Mouse (Mus musculus): ENCODE data around the gene Mast4. TPM values are rescaled to one million over a fixed set of nuclear protein-coding genes. Genes with fewer than 3 reads are reported as not detected.

Mast4 gene
- polyA plus RNA-seq, 1 experiment from 2014 or later: 32.2 TPM

GRCm38 (mm10) chr13:102949756-102950155, 384.5 kb downstream of the Mast4 start:
- ATAC-seq (ENCODE audit: low FRiP score): no peak
- Histone ChIP-seq H3K4me3 (replicated peaks; ENCODE audit: low read length) (no peak overlapping the region), H3K4me2 (replicated peaks) (no peak overlapping the region), H3K4me1 (replicated peaks; ENCODE audit: control insufficient read depth, insufficient read depth, low read length) (peaks cover 13% of the 10 kb centered on the region; the same call in 1 of the 2 replicates), H3K9ac (no peak overlapping the region), H3K36me3 (replicated peaks; ENCODE audit: control insufficient read depth, insufficient read depth) (no peaks in the 10 kb centered on the region), H3K27me3 (ENCODE audit: control insufficient read depth, insufficient read depth, low read length) (0 out of 2 replicates have a peak, but pooled peaks cover 4% of the 10 kb centered on the region), H3K27ac (no peak overlapping the region), H3K9me3 (ENCODE audit: control insufficient read depth, low read length) (no peaks in the 10 kb centered on the region)
- no peak for DNase-seq (ENCODE audit: low spot score)
- 40% methylated on average over 7 of the region's 7 CpGs for WGBS

GRCm38 (mm10) chr13:102948966-102949365, 385.3 kb downstream of the Mast4 start:
- Histone ChIP-seq H3K27me3 (ENCODE audit: control insufficient read depth, insufficient read depth, low read length) (0 out of 2 replicates have a peak, but pooled peaks cover 4% of the 10 kb centered on the region), H3K4me3 (replicated peaks; ENCODE audit: low read length) (no peak overlapping the region), H3K4me1 (replicated peaks; ENCODE audit: control insufficient read depth, insufficient read depth, low read length) (peaks cover 13% of the 10 kb centered on the region; the same call in 1 of the 2 replicates), H3K9ac (no peak overlapping the region), H3K27ac (no peak overlapping the region), H3K4me2 (replicated peaks) (no peak overlapping the region), H3K9me3 (ENCODE audit: control insufficient read depth, low read length) (no peaks in the 10 kb centered on the region), H3K36me3 (replicated peaks; ENCODE audit: control insufficient read depth, insufficient read depth) (no peaks in the 10 kb centered on the region)
- WGBS: 90% methylated on average over 3 of the region's 3 CpGs
- DNase-seq (ENCODE audit: low spot score) (no peak), ATAC-seq (ENCODE audit: low FRiP score) (no peak)

- Histone ChIP-seq H3K4me2 (replicated peaks) (no peak overlapping the region), H3K9ac (no peak overlapping the region), H3K27ac (no peak overlapping the region), H3K4me3 (replicated peaks; ENCODE audit: low read length) (no peak overlapping the region), H3K9me3 (ENCODE audit: control insufficient read depth, low read length) (no peaks in the 10 kb centered on the region), H3K36me3 (replicated peaks; ENCODE audit: control insufficient read depth, insufficient read depth) (no peaks in the 10 kb centered on the region), H3K27me3 (ENCODE audit: control insufficient read depth, insufficient read depth, low read length) (0 out of 2 replicates have a peak, but pooled peaks cover 4% of the 10 kb centered on the region), H3K4me1 (replicated peaks; ENCODE audit: control insufficient read depth, insufficient read depth, low read length) (peaks cover 11% of the 10 kb centered on the region; the same call in 1 of the 2 replicates)
- ATAC-seq (ENCODE audit: low FRiP score) (no peak), DNase-seq (ENCODE audit: low spot score) (no peak)
- WGBS: 71% methylated on average over 2 of the region's 2 CpGs
Measured at GRCm38 (mm10) chr13:102947546-102947945, 386.8 kb downstream of the Mast4 start.

- peak; percentile 65; the same call in 1 of the 2 replicates for ATAC-seq (ENCODE audit: low FRiP score)
- peak overlapping the region; percentile 22; the same call in 1 of the 2 replicates for H3K4me2 ChIP-seq (replicated peaks)
- no peak overlapping the region for H3K27ac ChIP-seq
Measured at GRCm38 (mm10) chr13:102946024-102946821, 388.1 kb downstream of the Mast4 start.

GRCm38 (mm10) chr13:102945450-102945849, 388.8 kb downstream of the Mast4 start:
- Histone ChIP-seq H3K9me3 (ENCODE audit: control insufficient read depth, low read length) (no peaks in the 10 kb centered on the region), H3K27ac (no peak overlapping the region), H3K27me3 (ENCODE audit: control insufficient read depth, insufficient read depth, low read length) (0 out of 2 replicates have a peak, but pooled peaks cover 4% of the 10 kb centered on the region), H3K4me2 (replicated peaks) (no peak overlapping the region), H3K4me1 (replicated peaks; ENCODE audit: control insufficient read depth, insufficient read depth, low read length) (peaks cover 11% of the 10 kb centered on the region; the same call in 1 of the 2 replicates), H3K36me3 (replicated peaks; ENCODE audit: control insufficient read depth, insufficient read depth) (no peaks in the 10 kb centered on the region), H3K9ac (no peak overlapping the region), H3K4me3 (replicated peaks; ENCODE audit: low read length) (no peak overlapping the region)
- no peak for ATAC-seq (ENCODE audit: low FRiP score)
- no peak for DNase-seq (ENCODE audit: low spot score)
- WGBS: 85% methylated on average over 7 of the region's 7 CpGs

More at GRCm38 (mm10) chr13:102946024-102946821, 388.1 kb downstream of the Mast4 start:
- H3K9me3 ChIP-seq (ENCODE audit: control insufficient read depth, low read length): no peaks in the 10 kb centered on the region
- DNase-seq (ENCODE audit: low spot score): no peak
- H3K36me3 ChIP-seq (replicated peaks; ENCODE audit: control insufficient read depth, insufficient read depth): no peaks in the 10 kb centered on the region
- peaks cover 11% of the 10 kb centered on the region; the same call in 1 of the 2 replicates for H3K4me1 ChIP-seq (replicated peaks; ENCODE audit: control insufficient read depth, insufficient read depth, low read length)
- WGBS: 25% methylated on average over 13 of the region's 13 CpGs
- 0 out of 2 replicates have a peak, but pooled peaks cover 4% of the 10 kb centered on the region for H3K27me3 ChIP-seq (ENCODE audit: control insufficient read depth, insufficient read depth, low read length)
- H3K9ac ChIP-seq: no peak overlapping the region
- no peak overlapping the region for H3K4me3 ChIP-seq (replicated peaks; ENCODE audit: low read length)

GRCm38 (mm10) chr13:102944516-102944915, 389.8 kb downstream of the Mast4 start:
- H3K4me1 ChIP-seq (replicated peaks; ENCODE audit: control insufficient read depth, insufficient read depth, low read length): peaks cover 11% of the 10 kb centered on the region; the same call in 1 of the 2 replicates
- H3K4me2 ChIP-seq (replicated peaks): no peak overlapping the region
- DNase-seq (ENCODE audit: low spot score) (no peak), ATAC-seq (ENCODE audit: low FRiP score) (no peak)
- no peak overlapping the region for H3K4me3 ChIP-seq (replicated peaks; ENCODE audit: low read length)
- no peak overlapping the region for H3K9ac ChIP-seq
- H3K27me3 ChIP-seq (ENCODE audit: control insufficient read depth, insufficient read depth, low read length): 0 out of 2 replicates have a peak, but pooled peaks cover 4% of the 10 kb centered on the region
- no peak overlapping the region for H3K27ac ChIP-seq
- WGBS: 78% methylated on average over 4 of the region's 4 CpGs
- no peaks in the 10 kb centered on the region for H3K36me3 ChIP-seq (replicated peaks; ENCODE audit: control insufficient read depth, insufficient read depth)
- H3K9me3 ChIP-seq (ENCODE audit: control insufficient read depth, low read length): no peaks in the 10 kb centered on the region

GRCm38 (mm10) chr13:102942557-102942956, 391.7 kb downstream of the Mast4 start:
- H3K27me3 ChIP-seq (ENCODE audit: control insufficient read depth, insufficient read depth, low read length): 0 out of 2 replicates have a peak, but pooled peaks cover 4% of the 10 kb centered on the region
- H3K9ac ChIP-seq: no peak overlapping the region
- H3K36me3 ChIP-seq (replicated peaks; ENCODE audit: control insufficient read depth, insufficient read depth): no peaks in the 10 kb centered on the region
- ATAC-seq (ENCODE audit: low FRiP score): no peak
- WGBS: 85% methylated on average over 2 of the region's 2 CpGs
- H3K4me1 ChIP-seq (replicated peaks; ENCODE audit: control insufficient read depth, insufficient read depth, low read length): peaks cover 11% of the 10 kb centered on the region; the same call in 1 of the 2 replicates
- DNase-seq (ENCODE audit: low spot score): no peak
- H3K4me2 ChIP-seq (replicated peaks): no peak overlapping the region
- no peak overlapping the region for H3K4me3 ChIP-seq (replicated peaks; ENCODE audit: low read length)
- no peak overlapping the region for H3K27ac ChIP-seq
- no peaks in the 10 kb centered on the region for H3K9me3 ChIP-seq (ENCODE audit: control insufficient read depth, low read length)

- Histone ChIP-seq H3K4me2 (replicated peaks) (no peak overlapping the region), H3K9ac (no peak overlapping the region), H3K27me3 (ENCODE audit: control insufficient read depth, insufficient read depth, low read length) (no peaks in the 10 kb centered on the region), H3K36me3 (replicated peaks; ENCODE audit: control insufficient read depth, insufficient read depth) (no peaks in the 10 kb centered on the region), H3K27ac (no peak overlapping the region), H3K9me3 (ENCODE audit: control insufficient read depth, low read length) (no peaks in the 10 kb centered on the region), H3K4me3 (replicated peaks; ENCODE audit: low read length) (no peak overlapping the region), H3K4me1 (replicated peaks; ENCODE audit: control insufficient read depth, insufficient read depth, low read length) (no peaks in the 10 kb centered on the region)
- ATAC-seq (ENCODE audit: low FRiP score) (no peak), DNase-seq (ENCODE audit: low spot score) (no peak)
- WGBS: 89% methylated on average over 6 of the region's 6 CpGs
Measured at GRCm38 (mm10) chr13:102940476-102940875, 393.8 kb downstream of the Mast4 start.

- 92% methylated on average over 2 of the region's 2 CpGs for WGBS
- Histone ChIP-seq H3K27me3 (ENCODE audit: control insufficient read depth, insufficient read depth, low read length) (no peaks in the 10 kb centered on the region), H3K9me3 (ENCODE audit: control insufficient read depth, low read length) (no peaks in the 10 kb centered on the region), H3K4me1 (replicated peaks; ENCODE audit: control insufficient read depth, insufficient read depth, low read length) (0 out of 2 replicates have a peak, but pooled peaks cover 2% of the 10 kb centered on the region), H3K4me3 (replicated peaks; ENCODE audit: low read length) (no peak overlapping the region), H3K36me3 (replicated peaks; ENCODE audit: control insufficient read depth, insufficient read depth) (no peaks in the 10 kb centered on the region), H3K9ac (no peak overlapping the region), H3K27ac (no peak overlapping the region), H3K4me2 (replicated peaks) (no peak overlapping the region)
- ATAC-seq (ENCODE audit: low FRiP score) (no peak), DNase-seq (ENCODE audit: low spot score) (no peak)
Measured at GRCm38 (mm10) chr13:102936233-102936632, 398.1 kb downstream of the Mast4 start.

Data from hindbrain, embryonic 14.5 days (tissue).